Mouse (Mus musculus) large intestine, adult 2 months (tissue): Measurements from ENCODE around the gene Dus3l. TPM values are rescaled to one million over a fixed set of nuclear protein-coding genes. Genes with fewer than 3 reads are reported as not detected.

Experiments
- DNase-seq: peaks from one replicate; pipeline ENCODE4 v3.0.0-alpha.2; 2012; ENCODE audit warnings: low read depth, low spot score
- WGBS: fragments of 180-500 bp; shearing (Covaris S2); methylation state at CpG from one replicate; pipeline ENCODE4 v1.1.7; 2018; 5-methylcytosine and 5-hydroxymethylcytosine counted together
- polyA plus RNA-seq: library from polyadenylated mRNA; depleted of rRNA; stranded (reverse); fragments of >200 nt; gene quantifications from 2 replicates; pipeline ENCODE4 v1.2.3, GENCODE M21; 2012

Gene Dus3l
- polyA plus RNA-seq, 1 experiment: 42.7 TPM

- 68% methylated on average over 3 of the region's 3 CpGs for WGBS
- DNase-seq: no peak
Measured at GRCm38 (mm10) chr17:56778779-56779362, 14.3 kb downstream of the Dus3l start.

- 36% methylated on average over 13 of the region's 13 CpGs for WGBS
- DNase-seq: no peak
Measured at GRCm38 (mm10) chr17:56780291-56780978, 15.9 kb downstream of the Dus3l start.

DNA sequence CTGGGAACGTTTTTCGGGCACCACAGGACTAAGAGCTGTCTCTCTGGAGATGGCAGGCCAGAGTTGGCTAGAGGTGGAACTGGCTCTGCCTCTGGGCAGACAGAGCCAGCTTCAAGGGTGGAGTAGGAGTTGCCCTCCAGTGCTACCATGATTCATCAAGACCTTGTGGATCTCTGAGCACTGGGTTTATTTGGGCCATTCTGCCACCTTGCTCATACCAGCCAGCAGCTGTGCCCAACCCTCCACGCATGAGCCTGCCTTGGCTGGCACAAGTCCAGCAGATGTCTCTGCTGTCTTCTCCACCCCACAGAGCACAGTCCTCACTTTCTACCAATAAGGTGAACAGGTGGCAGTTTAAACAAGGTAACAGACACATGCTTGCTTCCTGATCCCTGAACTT is 24.3 kb downstream of the Dus3l start:
- DNase-seq: no peak
- WGBS: 51% methylated on average over 3 of the region's 3 CpGs

- DNase-seq: no peak
- WGBS: 87% methylated on average over 6 of the region's 6 CpGs
Measured at GRCm38 (mm10) chr17:56789286-56789685, 24.7 kb downstream of the Dus3l start.

DNA sequence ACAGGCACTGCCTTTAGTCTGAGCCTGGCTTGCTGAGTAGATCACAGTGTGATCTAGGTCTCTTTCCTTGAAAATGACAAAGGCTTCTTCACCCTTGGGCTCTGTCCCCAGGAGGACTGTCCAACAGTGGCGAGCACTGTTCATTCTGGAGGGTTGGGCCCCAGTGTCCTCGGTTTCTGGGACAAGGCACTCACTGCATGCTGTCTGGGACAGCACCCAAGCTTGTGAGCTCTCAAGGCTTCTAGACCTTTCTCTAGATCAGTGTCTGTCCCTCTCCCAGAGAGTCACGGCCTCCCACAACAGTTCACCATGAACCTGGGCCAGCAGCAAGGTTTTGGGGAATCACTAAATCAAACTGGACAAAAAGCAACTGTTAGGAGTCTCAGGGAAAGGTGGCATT is 28.0 kb downstream of the Dus3l start:
- no peak for DNase-seq
- WGBS: 89% methylated on average over 3 of the region's 3 CpGs

DNA sequence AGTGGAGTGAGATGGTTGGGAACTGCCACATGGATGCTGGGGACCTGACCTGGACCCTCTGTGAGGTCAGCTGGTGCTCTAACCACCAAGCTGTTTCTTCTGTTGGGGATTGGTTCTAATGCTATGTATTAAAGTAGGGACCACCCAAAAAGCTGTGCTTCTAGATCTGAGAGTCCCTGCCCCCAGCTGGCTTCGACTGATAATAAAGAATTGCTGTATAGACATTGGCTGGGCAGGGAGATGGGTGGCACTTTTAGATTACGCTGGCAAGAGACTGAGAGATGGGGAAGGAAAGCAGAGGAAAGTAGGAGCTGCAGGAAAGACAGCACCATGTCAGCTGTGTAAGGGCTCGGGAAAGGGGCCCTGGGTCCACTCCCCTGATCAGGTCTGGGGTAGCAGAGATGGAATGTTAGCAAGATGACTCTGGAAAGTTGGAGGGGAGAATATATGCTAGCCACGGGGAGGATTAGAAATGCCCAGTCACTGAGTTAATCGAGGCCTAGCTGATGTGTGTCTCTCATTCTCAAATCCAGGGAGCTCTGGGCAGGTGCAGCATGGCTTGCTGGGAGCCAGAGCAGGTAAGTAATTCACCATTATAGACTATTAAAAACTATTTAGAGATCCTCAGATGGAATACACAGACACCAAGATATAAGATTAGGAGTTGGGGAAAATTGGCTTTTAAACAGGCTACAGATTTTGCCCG is 29.2 kb downstream of the Dus3l start:
- 75% methylated on average over 6 of the region's 6 CpGs for WGBS
- no peak for DNase-seq

- DNase-seq: no peak
- WGBS: 92% methylated on average over 3 of the region's 3 CpGs
Measured at GRCm38 (mm10) chr17:56799276-56799675, 34.7 kb downstream of the Dus3l start.

DNA sequence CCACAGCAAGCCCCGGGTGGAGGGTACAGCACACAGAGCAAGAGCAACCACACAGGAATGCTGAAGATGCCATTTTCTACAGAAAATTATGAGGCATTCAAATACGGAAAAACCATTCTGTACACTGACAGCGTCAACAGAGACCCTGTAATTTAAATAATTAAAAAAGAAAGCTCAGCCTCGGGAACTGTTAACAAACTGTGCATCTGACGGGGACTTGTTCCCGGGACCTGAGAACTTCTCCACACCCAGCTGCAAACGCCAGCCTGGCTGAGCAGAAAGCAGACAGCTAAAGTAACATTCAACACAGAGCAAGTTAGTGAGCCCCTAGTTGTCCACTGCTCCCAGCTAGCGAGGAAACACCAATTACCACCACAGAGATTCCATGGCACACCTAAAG is 37.5 kb downstream of the Dus3l start:
- DNase-seq: no peak
- WGBS: 81% methylated on average over 8 of the region's 8 CpGs

- 72% methylated on average over 5 of the region's 5 CpGs for WGBS
- DNase-seq: no peak
Measured at GRCm38 (mm10) chr17:56804952-56805351, 40.4 kb downstream of the Dus3l start.

GRCm38 (mm10) chr17:56805784-56806183 is 41.2 kb downstream of the Dus3l start:
- WGBS: 78% methylated on average over 1 of the region's 1 CpGs
- no peak for DNase-seq

DNA sequence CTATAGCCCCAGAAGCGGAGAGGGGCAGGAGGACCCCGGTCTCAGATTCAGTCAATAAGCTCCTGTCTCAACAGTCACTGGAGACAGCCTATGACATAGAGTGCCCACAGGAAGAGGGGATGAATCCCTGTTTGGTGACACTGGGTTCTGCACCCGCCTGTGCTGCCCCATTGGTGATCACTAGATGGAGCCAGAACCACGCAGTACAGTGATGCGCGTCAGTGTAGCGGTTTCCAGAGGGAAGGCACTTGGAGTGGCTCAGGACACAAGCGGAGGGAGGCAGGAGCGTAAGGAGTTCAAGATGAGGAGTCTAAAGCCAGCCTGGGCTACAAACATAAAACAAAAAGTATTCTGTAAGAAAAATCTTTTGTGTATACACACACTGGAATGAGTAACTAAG is 44.0 kb downstream of the Dus3l start:
- 13% methylated on average over 9 of the region's 9 CpGs for WGBS
- no peak for DNase-seq

GRCm38 (mm10) chr17:56810245-56810644 is 45.7 kb downstream of the Dus3l start:
- DNase-seq: peak; percentile 57
- WGBS: 0% methylated on average over 3 of the region's 3 CpGs

- 15% methylated on average over 24 of the region's 24 CpGs for WGBS
- peak; percentile 63 for DNase-seq
Measured at GRCm38 (mm10) chr17:56814316-56815056, 49.9 kb downstream of the Dus3l start.

DNA sequence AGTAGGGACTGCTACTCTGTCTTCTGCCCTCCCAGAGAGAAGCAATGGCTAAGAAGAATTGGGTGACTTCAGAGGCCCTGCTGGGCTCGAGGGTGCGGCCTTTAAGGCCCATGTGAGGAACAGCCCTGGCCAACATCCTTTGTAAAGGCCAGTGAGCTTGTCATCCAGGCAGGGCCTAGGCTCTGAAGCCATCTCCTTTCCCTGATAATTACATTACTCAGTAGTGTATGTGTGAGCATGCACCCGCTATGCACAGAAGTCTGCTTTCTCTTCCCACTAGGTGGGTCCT is 50.4 kb downstream of the Dus3l start:
- DNase-seq: no peak
- 60% methylated on average over 3 of the region's 3 CpGs for WGBS

- DNase-seq: no peak
- WGBS: 42% methylated on average over 11 of the region's 11 CpGs
Measured at GRCm38 (mm10) chr17:56818067-56818636, 53.6 kb downstream of the Dus3l start.

DNA sequence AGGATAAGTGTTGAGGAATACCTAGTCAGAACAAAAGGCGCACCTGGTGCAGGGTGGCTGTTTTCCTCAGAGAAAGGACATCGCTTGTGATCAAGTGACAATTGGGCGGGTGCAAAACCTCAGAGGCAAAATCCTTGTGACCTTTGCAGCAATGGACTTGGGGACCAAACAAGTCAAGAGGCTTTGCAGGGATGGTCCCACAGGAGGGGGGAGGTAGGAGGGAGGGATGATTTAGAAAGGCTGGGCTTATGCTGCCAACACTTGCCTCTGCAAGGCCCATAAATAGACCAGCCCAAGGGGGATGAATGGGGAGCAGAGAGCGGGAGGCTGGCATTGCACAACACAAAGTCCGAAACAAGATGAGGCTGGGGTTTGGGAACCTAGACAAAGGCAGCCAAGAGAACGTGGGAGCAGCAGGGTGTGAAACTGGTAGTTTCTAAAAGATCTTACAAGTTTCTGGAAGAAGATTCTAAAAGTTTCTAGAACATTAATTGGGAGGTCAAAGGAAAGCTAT is 54.5 kb downstream of the Dus3l start:
- no peak for DNase-seq
- WGBS: 63% methylated on average over 6 of the region's 6 CpGs
